Mouse (Mus musculus) G1E (cell line): ENCODE data around the gene Cntn5. TPM values are rescaled to one million over a fixed set of nuclear protein-coding genes. Genes with fewer than 3 reads are reported as not detected.
A peak's percentile ranks its signal among the peaks of the same experiment; 100 is the strongest.

Source experiments
- ATAC-seq: 2 replicates; pipeline ENCODE4 v1.8.0; 2016; ENCODE audit warnings: mild to moderate bottlenecking; ENCODE audit not compliant: insufficient number of reproducible peaks, poor library complexity, low FRiP score, severe bottlenecking; ENCODE audit errors: extremely low read depth
- DNase-seq: peaks from one replicate; pipeline ENCODE4 v3.0.0; 2012; ENCODE audit warnings: low spot score
- H3K27me3 ChIP-seq: 2 replicates; pipeline ENCODE4 v1.6.1; 2012; ENCODE audit warnings: mild to moderate bottlenecking, low read length, inconsistent platforms; ENCODE audit not compliant: insufficient read depth
- H3K36me3 ChIP-seq: replicated peaks from 2 replicates; pipeline ENCODE3; 2012; ENCODE audit warnings: mild to moderate bottlenecking, inconsistent platforms
- H3K4me1 ChIP-seq: 2 replicates; pipeline ENCODE4 v1.6.1; 2012; ENCODE audit warnings: low read depth, low read length, inconsistent platforms, mixed read lengths; ENCODE audit not compliant: insufficient read depth
- H3K4me3 ChIP-seq: 2 replicates; pipeline ENCODE4 v1.5.1; 2012; ENCODE audit warnings: low read depth, mild to moderate bottlenecking, inconsistent platforms, low read length, moderate library complexity, mixed read lengths
- H3K9me3 ChIP-seq: replicated peaks from 2 replicates; pipeline ENCODE4 v1.6.1; 2012; ENCODE audit warnings: inconsistent platforms
- CTCF ChIP-seq: IDR thresholded peaks from 2 replicates; pipeline ENCODE4 v1.5.1; 2012; ENCODE audit warnings: low read depth, low read length, inconsistent platforms, mixed read lengths
- GATA1 ChIP-seq: IDR thresholded peaks from 2 replicates; pipeline ENCODE4 v1.6.1; 2012; ENCODE audit warnings: borderline replicate concordance, low read length, inconsistent platforms, mixed read lengths
- GATA2 ChIP-seq: IDR thresholded peaks from 2 replicates; pipeline ENCODE4 v1.6.1; 2012; ENCODE audit warnings: low read depth, low read length, inconsistent platforms, borderline replicate concordance
- POLR2AphosphoS5 ChIP-seq: IDR thresholded peaks from 2 replicates; pipeline ENCODE4 v1.6.1; 2012; ENCODE audit warnings: low read depth, low read length, inconsistent platforms; ENCODE audit not compliant: insufficient replicate concordance
- TAL1 ChIP-seq: conservative IDR thresholded peaks from 2 replicates; pipeline ENCODE4 v1.6.1; 2012; ENCODE audit warnings: low read depth, low read length, inconsistent platforms, mixed read lengths
- polyA plus RNA-seq: library from polyadenylated mRNA; stranded (reverse); fragments of >175 nt; gene quantifications from 2 replicates; pipeline ENCODE4 v1.2.3, GENCODE M21; 2012
- total RNA-seq, 2 experiments: library from RNA; stranded (forward) in 1 of 2; stranded (reverse) in 1 of 2; fragments of 200-1000 nt in 1 of 2; fragments of >200 nt in 1 of 2; fragmentation: Nextera tagmentation in 1 of 2; gene quantifications; 2 replicates each; pipeline ENCODE4 v1.2.3; 2014 to 2017

The Cntn5 gene
- total and polyA plus RNA-seq, 3 experiments = not detected

- Histone ChIP-seq H3K27me3 (no peaks in the 10 kb centered on the region), H3K9me3 (no peaks in the 10 kb centered on the region), H3K36me3 (no peaks in the 10 kb centered on the region), H3K4me3 (no peak overlapping the region), H3K4me1 (no peaks in the 10 kb centered on the region)
- DNase-seq = peak; percentile 1
- ATAC-seq = no peak; the same call in 1 of the 2 replicates
- no peak for TF ChIP-seq GATA1
- peak; percentile 30; the same call in 1 of the 2 replicates for TF ChIP-seq CTCF
Measured at GRCm38 (mm10) chr9:10324697-10325368, 579.7 kb downstream of the Cntn5 start.

- DNase-seq (no peak), ATAC-seq (no peak)
- H3K4me1 ChIP-seq = no peaks in the 10 kb centered on the region
- H3K9me3 ChIP-seq = no peaks in the 10 kb centered on the region
- no peak for TF ChIP-seq GATA2
- TF ChIP-seq POLR2AphosphoS5 = no peak
- no peak for TF ChIP-seq CTCF
- no peak for TF ChIP-seq GATA1
- TF ChIP-seq TAL1 = no peak
- no peaks in the 10 kb centered on the region for H3K27me3 ChIP-seq
- H3K4me3 ChIP-seq = no peak overlapping the region
- H3K36me3 ChIP-seq = no peaks in the 10 kb centered on the region
Measured at GRCm38 (mm10) chr9:10269342-10269741, 635.2 kb downstream of the Cntn5 start.

GRCm38 (mm10) chr9:10268836-10269235, 635.7 kb downstream of the Cntn5 start:
- no peaks in the 10 kb centered on the region for H3K4me1 ChIP-seq
- no peaks in the 10 kb centered on the region for H3K27me3 ChIP-seq
- ATAC-seq (no peak), DNase-seq (no peak)
- no peak overlapping the region for H3K4me3 ChIP-seq
- H3K36me3 ChIP-seq = no peaks in the 10 kb centered on the region
- H3K9me3 ChIP-seq = no peaks in the 10 kb centered on the region
- TF ChIP-seq TAL1 = no peak
- no peak for TF ChIP-seq GATA2
- no peak for TF ChIP-seq CTCF
- no peak for TF ChIP-seq GATA1
- TF ChIP-seq POLR2AphosphoS5 = no peak

GRCm38 (mm10) chr9:10265616-10266015, 639.0 kb downstream of the Cntn5 start:
- H3K27me3 ChIP-seq = no peaks in the 10 kb centered on the region
- no peak for TF ChIP-seq CTCF
- no peak for TF ChIP-seq TAL1
- no peak for TF ChIP-seq GATA1
- no peak for TF ChIP-seq GATA2
- no peak for TF ChIP-seq POLR2AphosphoS5
- no peaks in the 10 kb centered on the region for H3K9me3 ChIP-seq
- no peak for DNase-seq
- no peaks in the 10 kb centered on the region for H3K36me3 ChIP-seq
- no peak for ATAC-seq
- H3K4me1 ChIP-seq = no peaks in the 10 kb centered on the region
- H3K4me3 ChIP-seq = no peak overlapping the region

DNA sequence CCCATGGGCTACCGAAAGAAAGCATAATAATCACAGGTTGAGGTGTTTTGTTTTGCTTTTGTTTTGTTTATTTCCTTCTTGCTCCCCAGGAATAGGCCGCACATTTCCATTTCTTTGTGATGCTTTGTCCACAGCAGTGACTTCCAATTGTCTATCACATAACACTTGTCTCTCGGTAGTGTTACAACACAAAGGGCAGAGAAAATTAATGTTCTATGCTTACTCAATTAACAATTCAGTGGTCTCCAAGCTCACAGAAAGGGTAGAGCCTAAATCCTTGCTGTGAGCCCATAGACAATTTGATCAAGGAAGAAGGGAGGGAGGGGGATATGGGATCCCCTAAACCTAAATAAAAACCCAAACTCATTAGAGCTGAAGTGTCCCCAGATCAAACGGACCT, 671.2 kb downstream of the Cntn5 start:
- H3K27me3 ChIP-seq = no peaks in the 10 kb centered on the region
- no peak for DNase-seq
- no peaks in the 10 kb centered on the region for H3K9me3 ChIP-seq
- no peaks in the 10 kb centered on the region for H3K36me3 ChIP-seq
- no peak overlapping the region for H3K4me3 ChIP-seq
- ATAC-seq = no peak
- TF ChIP-seq POLR2AphosphoS5 (no peak), TAL1 (no peak), GATA1 (no peak), CTCF (no peak), GATA2 (no peak)
- no peaks in the 10 kb centered on the region for H3K4me1 ChIP-seq

GRCm38 (mm10) chr9:10232066-10232465, 672.5 kb downstream of the Cntn5 start:
- Histone ChIP-seq H3K27me3 (no peaks in the 10 kb centered on the region), H3K9me3 (no peaks in the 10 kb centered on the region), H3K4me3 (no peak overlapping the region), H3K4me1 (no peaks in the 10 kb centered on the region), H3K36me3 (no peaks in the 10 kb centered on the region)
- DNase-seq (no peak), ATAC-seq (no peak)
- TF ChIP-seq POLR2AphosphoS5 = no peak
- TF ChIP-seq CTCF = no peak
- TF ChIP-seq GATA2 = no peak
- TF ChIP-seq TAL1 = no peak
- TF ChIP-seq GATA1 = no peak

DNA sequence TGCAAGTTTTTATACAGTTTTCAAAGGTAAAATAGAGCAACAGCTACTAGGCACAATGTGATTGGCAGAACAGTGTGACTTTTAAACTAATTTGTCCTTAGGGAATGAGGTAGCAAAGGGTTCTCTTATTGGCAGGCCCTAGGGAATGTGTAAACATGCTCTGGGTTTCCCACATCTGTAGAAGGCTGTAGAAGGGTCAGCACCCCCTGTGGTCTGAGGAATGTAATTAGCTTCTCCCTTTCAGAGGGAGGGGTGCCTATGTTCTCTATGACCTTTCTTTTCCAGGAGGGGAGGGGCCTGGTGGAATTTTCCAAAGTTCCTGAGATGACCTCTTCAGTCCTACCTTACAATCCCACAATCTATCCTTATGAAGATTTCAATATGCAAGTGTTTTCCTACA, 673.6 kb downstream of the Cntn5 start:
- no peak for TF ChIP-seq GATA2
- no peak for TF ChIP-seq CTCF
- TF ChIP-seq POLR2AphosphoS5 = no peak
- no peak for TF ChIP-seq GATA1
- TF ChIP-seq TAL1 = no peak
- Histone ChIP-seq H3K4me3 (no peak overlapping the region), H3K36me3 (no peaks in the 10 kb centered on the region), H3K27me3 (no peaks in the 10 kb centered on the region), H3K9me3 (no peaks in the 10 kb centered on the region), H3K4me1 (no peaks in the 10 kb centered on the region)
- ATAC-seq (no peak), DNase-seq (no peak)
